Mouse (Mus musculus): ENCODE results near the gene Gm20425. TPM values are rescaled to one million over a fixed set of nuclear protein-coding genes. Genes with fewer than 3 reads are reported as not detected.
"Not testable (repeated sequence)": the region's sequence is repeated elsewhere in the genome, so short reads cannot be mapped to it uniquely, and the experiment has no call there.

Gene Gm20425
- polyA plus RNA-seq, 1 experiment from 2014 or later, result 0.45 TPM

- Histone ChIP-seq H3K36me3 (ENCODE audit: insufficient read depth, low read length) (no peaks in the 10 kb centered on the region), H3K9ac (replicated peaks; ENCODE audit: low read length) (no peak overlapping the region), H3K27me3 (ENCODE audit: insufficient read depth, low read length) (no peaks in the 10 kb centered on the region), H3K27ac (ENCODE audit: low read length) (no peak overlapping the region), H3K4me2 (replicated peaks; ENCODE audit: low read depth, low read length) (no peak overlapping the region), H3K9me3 (ENCODE audit: low read length) (no peaks in the 10 kb centered on the region), H3K4me3 (ENCODE audit: low read length) (no peak overlapping the region), H3K4me1 (ENCODE audit: insufficient read depth, low read length) (no peaks in the 10 kb centered on the region; the same call in 1 of the 2 replicates)
- 53% methylated on average over 6 of the region's 6 CpGs for WGBS
- ATAC-seq (ENCODE audit: low FRiP score, low TSS enrichment), result peak; percentile 60; the same call in 1 of the 2 replicates
These were observed 55.2 kb downstream of the Gm20425 start for GRCm38 (mm10) chr9:103174771-103175519.

GRCm38 (mm10) chr9:103168771-103169170 is 61.3 kb downstream of the Gm20425 start:
- no peaks in the 10 kb centered on the region for H3K9me3 ChIP-seq (ENCODE audit: low read length)
- no peaks in the 10 kb centered on the region for H3K36me3 ChIP-seq (ENCODE audit: insufficient read depth, low read length)
- no peak overlapping the region for H3K9ac ChIP-seq (replicated peaks; ENCODE audit: low read length)
- H3K27me3 ChIP-seq (ENCODE audit: insufficient read depth, low read length), result no peaks in the 10 kb centered on the region
- no peak overlapping the region for H3K4me2 ChIP-seq (replicated peaks; ENCODE audit: low read depth, low read length)
- H3K27ac ChIP-seq (ENCODE audit: low read length), result no peak overlapping the region
- ATAC-seq (ENCODE audit: low FRiP score, low TSS enrichment), result no peak
- WGBS, result 50% methylated on average over 7 of the region's 7 CpGs
- H3K4me3 ChIP-seq (ENCODE audit: low read length), result no peak overlapping the region
- H3K4me1 ChIP-seq (ENCODE audit: insufficient read depth, low read length), result no peaks in the 10 kb centered on the region

GRCm38 (mm10) chr9:103168046-103168445 is 62.1 kb downstream of the Gm20425 start:
- no peak overlapping the region for H3K27ac ChIP-seq (ENCODE audit: low read length)
- no peak overlapping the region for H3K4me3 ChIP-seq (ENCODE audit: low read length)
- H3K27me3 ChIP-seq (ENCODE audit: insufficient read depth, low read length), result no peaks in the 10 kb centered on the region
- no peaks in the 10 kb centered on the region for H3K4me1 ChIP-seq (ENCODE audit: insufficient read depth, low read length)
- 81% methylated on average over 6 of the region's 6 CpGs for WGBS
- H3K9ac ChIP-seq (replicated peaks; ENCODE audit: low read length), result no peak overlapping the region
- peak; percentile 62; the same call in 1 of the 2 replicates for ATAC-seq (ENCODE audit: low FRiP score, low TSS enrichment)
- no peaks in the 10 kb centered on the region for H3K9me3 ChIP-seq (ENCODE audit: low read length)
- no peak overlapping the region for H3K4me2 ChIP-seq (replicated peaks; ENCODE audit: low read depth, low read length)
- H3K36me3 ChIP-seq (ENCODE audit: insufficient read depth, low read length), result no peaks in the 10 kb centered on the region

GRCm38 (mm10) chr9:103163806-103164205 is 66.3 kb downstream of the Gm20425 start:
- Histone ChIP-seq H3K4me3 (ENCODE audit: low read length) (no peak overlapping the region), H3K9ac (replicated peaks; ENCODE audit: low read length) (no peak overlapping the region), H3K9me3 (ENCODE audit: low read length) (no peaks in the 10 kb centered on the region), H3K4me1 (ENCODE audit: insufficient read depth, low read length) (no peaks in the 10 kb centered on the region), H3K4me2 (replicated peaks; ENCODE audit: low read depth, low read length) (no peak overlapping the region), H3K36me3 (ENCODE audit: insufficient read depth, low read length) (no peaks in the 10 kb centered on the region), H3K27me3 (ENCODE audit: insufficient read depth, low read length) (no peaks in the 10 kb centered on the region), H3K27ac (ENCODE audit: low read length) (no peak overlapping the region)
- WGBS, result 79% methylated on average over 15 of the region's 15 CpGs
- 0 out of 2 replicates have a peak, but pooled peaks have one; percentile 7 for ATAC-seq (ENCODE audit: low FRiP score, low TSS enrichment)

GRCm38 (mm10) chr9:103155158-103155557 is 74.9 kb downstream of the Gm20425 start:
- not testable (repeated sequence) for H3K9ac ChIP-seq (replicated peaks; ENCODE audit: low read length); H3K27ac ChIP-seq (ENCODE audit: low read length); H3K4me3 ChIP-seq (ENCODE audit: low read length); H3K36me3 ChIP-seq (ENCODE audit: insufficient read depth, low read length); H3K9me3 ChIP-seq (ENCODE audit: low read length); ATAC-seq (ENCODE audit: low FRiP score, low TSS enrichment); H3K4me1 ChIP-seq (ENCODE audit: insufficient read depth, low read length); H3K27me3 ChIP-seq (ENCODE audit: insufficient read depth, low read length); H3K4me2 ChIP-seq (replicated peaks; ENCODE audit: low read depth, low read length)
- 83% methylated on average over 7 of the region's 7 CpGs for WGBS

- ATAC-seq (ENCODE audit: low FRiP score, low TSS enrichment), result no peak
- Histone ChIP-seq H3K9ac (replicated peaks; ENCODE audit: low read length) (no peak overlapping the region), H3K9me3 (ENCODE audit: low read length) (no peaks in the 10 kb centered on the region), H3K27me3 (ENCODE audit: insufficient read depth, low read length) (no peaks in the 10 kb centered on the region), H3K36me3 (ENCODE audit: insufficient read depth, low read length) (no peaks in the 10 kb centered on the region), H3K4me1 (ENCODE audit: insufficient read depth, low read length) (no peaks in the 10 kb centered on the region), H3K27ac (ENCODE audit: low read length) (no peak overlapping the region), H3K4me3 (ENCODE audit: low read length) (no peak overlapping the region), H3K4me2 (replicated peaks; ENCODE audit: low read depth, low read length) (no peak overlapping the region)
- WGBS, result 76% methylated on average over 2 of the region's 2 CpGs
These were observed 75.5 kb downstream of the Gm20425 start for GRCm38 (mm10) chr9:103154568-103154967.

GRCm38 (mm10) chr9:103153286-103153685 is 76.8 kb downstream of the Gm20425 start:
- Histone ChIP-seq H3K36me3 (ENCODE audit: insufficient read depth, low read length) (no peaks in the 10 kb centered on the region), H3K27ac (ENCODE audit: low read length) (no peak overlapping the region), H3K4me1 (ENCODE audit: insufficient read depth, low read length) (no peaks in the 10 kb centered on the region), H3K27me3 (ENCODE audit: insufficient read depth, low read length) (no peaks in the 10 kb centered on the region), H3K9me3 (ENCODE audit: low read length) (no peaks in the 10 kb centered on the region), H3K9ac (replicated peaks; ENCODE audit: low read length) (no peak overlapping the region), H3K4me3 (ENCODE audit: low read length) (no peak overlapping the region), H3K4me2 (replicated peaks; ENCODE audit: low read depth, low read length) (no peak overlapping the region)
- 74% methylated on average over 5 of the region's 5 CpGs for WGBS
- no peak for ATAC-seq (ENCODE audit: low FRiP score, low TSS enrichment)

GRCm38 (mm10) chr9:103149074-103149799 is 80.9 kb downstream of the Gm20425 start:
- H3K27me3 ChIP-seq (ENCODE audit: insufficient read depth, low read length), result no peaks in the 10 kb centered on the region
- no peak overlapping the region for H3K4me3 ChIP-seq (ENCODE audit: low read length)
- WGBS, result 80% methylated on average over 12 of the region's 12 CpGs
- no peaks in the 10 kb centered on the region for H3K9me3 ChIP-seq (ENCODE audit: low read length)
- H3K27ac ChIP-seq (ENCODE audit: low read length), result no peak overlapping the region
- no peak overlapping the region for H3K4me2 ChIP-seq (replicated peaks; ENCODE audit: low read depth, low read length)
- no peaks in the 10 kb centered on the region for H3K36me3 ChIP-seq (ENCODE audit: insufficient read depth, low read length)
- H3K9ac ChIP-seq (replicated peaks; ENCODE audit: low read length), result no peak overlapping the region
- H3K4me1 ChIP-seq (ENCODE audit: insufficient read depth, low read length), result no peaks in the 10 kb centered on the region
- no peak for ATAC-seq (ENCODE audit: low FRiP score, low TSS enrichment)

GRCm38 (mm10) chr9:103147103-103147502 is 83.0 kb downstream of the Gm20425 start:
- Histone ChIP-seq H3K9ac (replicated peaks; ENCODE audit: low read length) (no peak overlapping the region), H3K9me3 (ENCODE audit: low read length) (no peaks in the 10 kb centered on the region), H3K27ac (ENCODE audit: low read length) (no peak overlapping the region), H3K27me3 (ENCODE audit: insufficient read depth, low read length) (no peaks in the 10 kb centered on the region), H3K4me1 (ENCODE audit: insufficient read depth, low read length) (no peaks in the 10 kb centered on the region), H3K36me3 (ENCODE audit: insufficient read depth, low read length) (no peaks in the 10 kb centered on the region), H3K4me3 (ENCODE audit: low read length) (no peak overlapping the region), H3K4me2 (replicated peaks; ENCODE audit: low read depth, low read length) (no peak overlapping the region)
- WGBS, result 73% methylated on average over 13 of the region's 13 CpGs
- no peak for ATAC-seq (ENCODE audit: low FRiP score, low TSS enrichment)

GRCm38 (mm10) chr9:103146703-103147102 is 83.4 kb downstream of the Gm20425 start:
- H3K27ac ChIP-seq (ENCODE audit: low read length), result no peak overlapping the region
- no peak overlapping the region for H3K9ac ChIP-seq (replicated peaks; ENCODE audit: low read length)
- H3K4me3 ChIP-seq (ENCODE audit: low read length), result no peak overlapping the region
- no peaks in the 10 kb centered on the region for H3K27me3 ChIP-seq (ENCODE audit: insufficient read depth, low read length)
- no peak overlapping the region; the same call in 1 of the 2 replicates for H3K4me2 ChIP-seq (replicated peaks; ENCODE audit: low read depth, low read length)
- H3K9me3 ChIP-seq (ENCODE audit: low read length), result no peaks in the 10 kb centered on the region
- peak; percentile 39; the same call in 1 of the 2 replicates for ATAC-seq (ENCODE audit: low FRiP score, low TSS enrichment)
- 36% methylated on average over 9 of the region's 9 CpGs for WGBS
- H3K4me1 ChIP-seq (ENCODE audit: insufficient read depth, low read length), result no peaks in the 10 kb centered on the region
- H3K36me3 ChIP-seq (ENCODE audit: insufficient read depth, low read length), result 0 out of 2 replicates have a peak, but pooled peaks cover under 1% of the 10 kb centered on the region

Data from kidney, embryonic 16.5 days (tissue).